ENCODE assay signal across 18 mouse cellular contexts in the genomic region with DNA sequence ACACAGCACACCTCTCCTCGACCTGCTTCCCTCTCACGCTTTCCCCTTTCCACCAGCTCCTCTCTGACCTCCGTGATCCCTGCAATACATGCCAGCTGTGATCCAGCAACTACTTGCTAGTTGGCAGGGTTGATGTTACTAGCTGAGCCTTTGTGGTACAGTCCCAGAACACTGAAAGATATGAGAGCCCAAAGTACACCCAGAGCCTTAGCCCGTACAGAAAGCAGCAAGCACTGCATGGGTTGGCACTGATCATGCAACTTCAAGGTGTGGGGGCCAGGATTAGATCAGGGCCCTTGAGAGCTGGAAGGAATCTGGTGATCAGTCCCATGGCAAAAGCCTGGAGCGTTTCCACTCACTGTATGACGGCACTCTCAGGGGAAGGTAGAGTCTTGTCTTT. TPM values are rescaled to one million over a fixed set of nuclear protein-coding genes. Genes with fewer than 3 reads are reported as not detected.
A peak's percentile ranks its signal among the peaks of the same experiment; 100 is the strongest.
DNase-seq lines count a peak whose midpoint lies in the region; ATAC-seq and TF ChIP-seq lines count a peak whose summit lies in the region.
"Had no signal": no experiment of that assay in that cellular context is flagged by ENCODE, and none has a peak within 500 bp of the region (broad histone marks: within the 10 kb centered on the region; RNA-seq: fewer than 3 reads in every experiment).

No protein-coding gene starts in this region.

- 0 out of 2 replicates have a peak overlapping the region, but pooled peaks have one; percentile 3 for H3K4me2 ChIP-seq in embryonic facial prominence, embryonic 13.5 days
- H3K4me2 ChIP-seq: liver, embryonic 15.5 days had no signal

- H3K4me3 ChIP-seq in heart, embryonic 10.5 days: no peak overlapping the region
- H3K4me3 ChIP-seq in layer of hippocampus, adult 2 months: no peak overlapping the region
- H3K4me3 ChIP-seq in embryonic facial prominence, embryonic 13.5 days: no peak overlapping the region
- H3K4me3 ChIP-seq: liver, embryonic 15.5 days; midbrain, embryonic 10.5 days had no signal

- no peaks in the 10 kb centered on the region for H3K9me3 ChIP-seq in heart, embryonic 10.5 days
- no peaks in the 10 kb centered on the region for H3K9me3 ChIP-seq in embryonic facial prominence, embryonic 13.5 days
- H3K9me3 ChIP-seq: liver, embryonic 15.5 days; midbrain, embryonic 10.5 days had no signal

- H3K4me1 ChIP-seq in heart, embryonic 10.5 days: peaks cover 47% of the 10 kb centered on the region
- H3K4me1 ChIP-seq in embryonic facial prominence, embryonic 13.5 days: peaks cover 73% of the 10 kb centered on the region
- H3K4me1 ChIP-seq: liver, embryonic 15.5 days had no signal

- TF ChIP-seq CTCF in layer of hippocampus, adult 2 months (conservative IDR thresholded peaks at IDR 0.05): no peak

- no peaks in the 10 kb centered on the region for H3K27me3 ChIP-seq in heart, embryonic 10.5 days (ENCODE audit: insufficient read depth, poor library complexity, severe bottlenecking)
- no peaks in the 10 kb centered on the region for H3K27me3 ChIP-seq in embryonic facial prominence, embryonic 13.5 days
- H3K27me3 ChIP-seq: liver, embryonic 15.5 days had no signal

- ATAC-seq in embryonic facial prominence, embryonic 13.5 days (ENCODE audit: insufficient number of reproducible peaks, insufficient read depth, low FRiP score, low TSS enrichment, low read depth): no peak
- ATAC-seq: forebrain, embryonic 16.5 days had no signal

- no peaks in the 10 kb centered on the region for H3K36me3 ChIP-seq in heart, embryonic 10.5 days
- no peaks in the 10 kb centered on the region for H3K36me3 ChIP-seq in embryonic facial prominence, embryonic 13.5 days
- H3K36me3 ChIP-seq: liver, embryonic 15.5 days; midbrain, embryonic 10.5 days had no signal

- WGBS in heart, embryonic 10.5 days: 67% methylated on average over 6 of the region's 6 CpGs
- 22% methylated on average over 6 of the region's 6 CpGs for WGBS in embryonic facial prominence, embryonic 13.5 days

- H3K27ac ChIP-seq in heart, embryonic 10.5 days: no peak overlapping the region
- H3K27ac ChIP-seq in layer of hippocampus, adult 2 months: peak overlapping the region; percentile 65
- H3K27ac ChIP-seq in embryonic facial prominence, embryonic 13.5 days: peak overlapping the region; percentile 62; the same call in 1 of the 2 replicates
- H3K27ac ChIP-seq: kidney, postnatal 0 days; liver, embryonic 15.5 days had no signal

- no peak overlapping the region for H3K9ac ChIP-seq in embryonic facial prominence, embryonic 13.5 days
- H3K9ac ChIP-seq: liver, embryonic 15.5 days had no signal

- peak; percentile 21 to 24 for DNase-seq in heart, adult 9 months (ENCODE audit: low spot score in 2 of 2)
- no peak for DNase-seq in heart, embryonic 10.5 days (ENCODE audit: low spot score)
- no peak for DNase-seq in layer of hippocampus, adult 2 months (ENCODE audit: low spot score in 2 of 2)
- DNase-seq in layer of hippocampus, postnatal 14 days (ENCODE audit: low spot score in 2 of 2): no peak
- peak; percentile 16 for DNase-seq in skeletal muscle tissue, adult 2 months (ENCODE audit: low read depth, low spot score)
- no peak for DNase-seq in urinary bladder, postnatal 25 days (ENCODE audit: low spot score)
- DNase-seq: adrenal gland, adult 2 months; cerebellum, adult 2 months; lung, postnatal 14 days; retina, postnatal 1 day; thymus, postnatal 36 days had no signal

RNA-seq across cellular contexts. Expression of a gene that starts 16.1 kb away (rescaled TPM):
- 0.73 and 0.87 TPM in 2 replicates for polyA plus RNA-seq in heart, embryonic 10.5 days (2016; fragmentation: Nextera tagmentation; extraction: Ambion mirVana)
- 10 to 100 TPM; 96.2 to 98.8 TPM for total RNA-seq in layer of hippocampus, adult 2 months (2021)
- total RNA-seq in layer of hippocampus, postnatal 14 days (2021): 10 to 100 TPM; 67.6 to 70.8 TPM
- 1.2 and 1.3 TPM in 2 replicates for polyA plus RNA-seq in embryonic facial prominence, embryonic 13.5 days (2015; fragmentation: Nextera tagmentation; extraction: Ambion mirVana)
- total RNA-seq: hematopoietic stem cell, adult 5-6 weeks; neutrophil, adult 5-6 weeks had no signal

Comparison
In these comparisons a context has a peak if more than half of its experiments do, and no peak if none do; other contexts are left out.
1. DNase-seq: peak in heart, adult 9 months (2 of 2) and skeletal muscle tissue, adult 2 months (single experiment); none in heart, embryonic 10.5 days (single experiment), layer of hippocampus, adult 2 months (0 of 2), layer of hippocampus, postnatal 14 days (0 of 2) and urinary bladder, postnatal 25 days (single experiment).